Mouse (Mus musculus): ENCODE results near the gene Paxip1.
A peak's percentile ranks its signal among the peaks of the same experiment; 100 is the strongest.

Paxip1 gene

GRCm38 (mm10) chr5:27791303-27792172 lies at the start of gene Paxip1:
Gene Paxip1 (minus strand): TSS chr5:27791691.
- DNase-seq (ENCODE audit: low spot score), result peak; percentile 98

DNA sequence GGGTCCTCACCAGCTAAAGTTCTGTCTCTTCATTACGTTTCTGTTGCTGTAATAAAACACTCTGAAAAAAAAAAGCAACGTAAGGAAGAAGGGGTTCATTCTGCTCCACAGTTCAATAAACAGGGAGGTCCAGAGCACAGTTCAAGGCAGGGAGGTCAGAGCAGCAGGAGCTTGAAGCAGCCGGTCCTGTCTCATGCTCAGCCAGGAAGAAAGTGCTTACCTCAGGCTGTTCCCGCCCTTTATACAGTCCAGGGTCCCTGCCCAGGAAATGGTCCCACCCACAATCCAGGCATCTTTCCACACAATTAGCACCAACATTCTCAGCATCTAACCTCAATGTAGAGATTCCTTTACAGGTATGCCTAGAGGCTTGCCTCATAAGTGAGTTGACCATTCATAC lies 46.6 kb upstream of the Paxip1 start:
- no peak for DNase-seq (ENCODE audit: low spot score)

DNA sequence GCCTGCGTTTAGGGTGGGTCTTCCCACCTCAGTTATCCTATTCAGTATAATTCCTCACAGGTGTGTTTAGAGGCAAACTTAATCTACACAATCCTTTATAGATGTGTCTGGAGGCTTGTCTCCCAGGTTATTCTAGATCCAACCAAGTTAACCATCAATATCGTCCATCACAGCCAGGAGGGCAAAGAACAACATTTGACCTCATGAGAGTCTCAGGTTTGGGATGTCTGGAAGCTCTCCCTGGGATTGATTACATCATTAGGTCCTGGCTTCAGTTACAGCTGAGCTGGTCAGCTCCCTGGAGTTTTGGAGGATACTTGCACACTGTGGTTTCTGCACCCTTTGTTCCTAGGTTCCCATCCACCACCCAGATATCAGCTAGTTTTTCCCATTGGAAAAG lies 43.6 kb upstream of the Paxip1 start:
- DNase-seq (ENCODE audit: low spot score), result no peak

- no peak for DNase-seq (ENCODE audit: low spot score)
These were observed 36.5 kb upstream of the Paxip1 start for GRCm38 (mm10) chr5:27827971-27828370.

- DNase-seq (ENCODE audit: low spot score), result no peak
These were observed 29.7 kb upstream of the Paxip1 start for GRCm38 (mm10) chr5:27821161-27821560.

- DNase-seq (ENCODE audit: low spot score), result no peak
These were observed 27.6 kb upstream of the Paxip1 start for GRCm38 (mm10) chr5:27818840-27819672.

- no peak for DNase-seq (ENCODE audit: low spot score)
These were observed 22.8 kb upstream of the Paxip1 start for GRCm38 (mm10) chr5:27814282-27814681.

DNA sequence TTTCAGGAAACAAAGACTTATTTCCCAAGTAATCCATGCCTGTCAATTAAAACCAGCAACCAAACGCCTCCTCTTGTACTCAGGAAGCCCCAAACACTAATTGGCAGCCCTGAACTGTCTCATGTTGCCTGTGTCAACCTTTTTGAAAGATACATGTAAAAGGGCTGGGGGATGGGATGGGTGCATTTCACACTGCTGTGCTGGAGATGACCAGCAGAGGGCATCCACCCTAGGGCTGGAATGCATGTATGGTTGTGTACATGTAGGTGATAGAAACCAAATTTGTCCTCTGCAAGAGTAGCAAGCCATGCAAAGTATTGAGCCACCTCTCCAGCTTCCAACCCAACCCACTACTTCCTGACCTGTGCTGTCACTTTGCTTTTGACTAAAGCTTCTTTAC lies 2.4 kb upstream of the Paxip1 start:
- DNase-seq (ENCODE audit: low spot score), result peak; percentile 68

GRCm38 (mm10) chr5:27792531-27793205 lies 1.2 kb upstream of the Paxip1 start:
- DNase-seq (ENCODE audit: low spot score), result no peak

GRCm38 (mm10) chr5:27792173-27792470 lies 631 bp upstream of the Paxip1 start:
- no peak for DNase-seq (ENCODE audit: low spot score)

DNA sequence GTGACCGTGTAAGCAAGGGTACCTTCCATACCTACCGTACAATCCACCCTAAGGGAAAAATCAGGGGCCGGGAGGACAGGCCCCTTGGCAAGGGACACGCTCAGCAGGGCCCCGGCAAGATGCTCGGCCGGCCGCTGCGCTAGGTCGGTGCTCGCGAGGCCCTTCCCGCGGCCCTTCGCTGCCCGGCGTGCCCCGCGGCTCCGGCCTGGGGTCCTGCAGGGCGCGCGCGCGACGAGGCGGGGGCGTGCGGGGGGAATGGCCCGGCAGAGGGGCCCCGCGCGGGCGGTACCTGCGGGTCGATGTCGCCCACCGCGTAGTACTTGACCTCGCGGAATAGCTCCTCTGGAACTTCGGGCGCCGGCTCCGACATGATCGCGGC lies 592 bp downstream of the Paxip1 start:
- no peak for DNase-seq (ENCODE audit: low spot score)

GRCm38 (mm10) chr5:27790086-27790909 lies 1.2 kb downstream of the Paxip1 start:
- no peak for DNase-seq (ENCODE audit: low spot score)

DNA sequence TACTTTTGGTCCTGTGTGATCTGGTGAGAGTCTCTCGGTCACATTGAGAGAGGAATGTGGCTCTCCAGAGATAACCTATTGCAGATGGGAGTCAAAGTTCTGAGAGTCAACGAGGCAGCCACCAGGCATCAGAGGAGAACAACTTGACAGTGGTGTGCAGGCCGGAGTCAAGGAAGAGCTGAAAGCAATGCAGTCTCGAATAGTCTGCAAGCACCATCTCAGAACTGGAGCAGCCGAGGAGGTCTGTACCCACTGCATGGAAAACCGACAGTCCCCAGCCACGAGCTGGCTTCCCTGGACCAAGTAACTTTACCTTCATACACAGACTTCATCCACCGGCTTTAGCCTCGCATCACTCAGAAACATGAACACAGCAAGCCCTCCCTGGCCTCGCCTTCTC lies 1.9 kb downstream of the Paxip1 start:
- DNase-seq (ENCODE audit: low spot score), result no peak

GRCm38 (mm10) chr5:27783381-27783780 lies 8.1 kb downstream of the Paxip1 start:
- DNase-seq (ENCODE audit: low spot score), result no peak

DNA sequence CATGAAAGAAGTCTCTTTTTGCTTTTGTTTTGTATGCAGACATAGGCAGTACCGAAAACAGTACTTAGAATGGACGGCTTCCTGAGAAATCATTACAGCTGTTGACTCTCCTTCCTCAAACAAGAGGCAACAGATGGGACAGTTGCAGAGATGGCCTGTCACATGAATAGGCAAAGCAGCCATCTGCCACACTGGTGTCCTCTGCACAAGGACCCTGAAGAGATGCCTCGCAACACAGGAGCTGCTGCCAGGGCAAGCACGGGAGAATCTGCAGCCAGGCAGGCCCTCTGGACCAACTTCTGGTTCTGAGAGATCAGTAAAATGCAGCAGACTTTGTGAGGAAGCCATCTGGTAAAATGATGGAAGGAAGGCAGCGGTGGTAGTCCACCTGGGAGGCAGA lies 23.5 kb downstream of the Paxip1 start:
- no peak for DNase-seq (ENCODE audit: low spot score)

DNA sequence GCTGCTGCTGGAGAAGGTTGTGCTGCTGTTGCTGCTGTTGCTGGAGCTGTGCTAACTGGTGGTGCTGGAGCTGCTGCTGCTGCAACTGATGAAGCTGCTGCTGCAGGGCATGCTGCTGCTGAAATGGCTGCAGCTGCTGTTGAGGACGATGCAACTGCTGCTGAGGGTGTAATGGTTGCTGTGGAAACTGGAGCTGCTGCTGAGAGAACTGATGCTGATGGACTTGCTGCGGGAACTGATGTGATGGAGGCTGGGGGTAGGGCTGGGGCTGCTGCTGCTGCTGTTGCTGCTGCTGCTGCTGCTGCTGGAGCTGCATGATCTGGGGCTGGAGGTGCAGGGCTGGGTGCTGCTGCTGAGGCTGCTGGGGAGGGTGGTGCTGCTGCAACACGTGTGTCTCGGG lies 25.7 kb downstream of the Paxip1 start:
- no peak for DNase-seq (ENCODE audit: low spot score)

DNA sequence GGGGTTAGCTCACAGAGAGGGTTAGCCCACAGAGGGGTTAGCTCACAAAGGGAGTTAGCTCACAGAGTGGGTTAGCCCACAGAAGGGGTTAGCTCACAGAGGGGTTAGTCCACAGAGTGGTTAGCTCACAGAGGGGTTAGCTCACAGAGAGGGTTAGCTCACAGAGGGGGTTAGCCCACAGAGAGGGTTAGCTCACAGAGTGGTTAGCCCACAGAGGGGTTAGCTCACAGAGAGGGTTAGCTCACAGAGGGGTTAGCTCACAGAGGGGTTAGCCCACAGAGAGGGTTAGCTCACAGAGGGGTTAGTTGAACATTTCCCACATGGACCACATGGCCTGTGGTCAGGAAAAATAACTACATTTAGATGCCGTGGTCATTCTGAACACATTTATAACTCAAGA lies 46.5 kb downstream of the Paxip1 start:
- no peak for DNase-seq (ENCODE audit: low spot score)

DNA sequence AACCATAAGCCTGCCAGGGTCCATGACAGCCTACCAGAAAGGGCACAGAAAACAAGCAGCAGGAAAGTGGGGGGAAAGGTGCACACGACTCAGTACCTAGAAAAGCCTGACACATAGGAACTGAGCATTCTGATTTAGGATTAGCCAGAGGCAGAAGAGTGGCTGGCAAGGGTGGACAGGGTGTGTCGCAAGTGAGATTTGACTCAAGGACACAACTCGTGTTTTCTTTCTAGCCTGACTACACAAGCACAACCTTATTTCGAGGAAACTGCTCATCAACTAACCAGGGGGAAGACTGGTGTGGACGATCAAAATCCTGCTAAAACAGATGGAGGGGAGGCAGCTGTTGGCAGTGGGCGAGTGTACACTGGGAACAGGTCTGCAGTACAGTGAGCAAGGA lies 52.3 kb downstream of the Paxip1 start:
- DNase-seq (ENCODE audit: low spot score), result no peak

- DNase-seq (ENCODE audit: low spot score), result peak; percentile 9
These were observed 54.3 kb downstream of the Paxip1 start for GRCm38 (mm10) chr5:27737168-27737567.

GRCm38 (mm10) chr5:27732288-27732868 lies 59.1 kb downstream of the Paxip1 start:
- no peak for DNase-seq (ENCODE audit: low spot score)

- no peak for DNase-seq (ENCODE audit: low spot score)
These were observed 60.1 kb downstream of the Paxip1 start for GRCm38 (mm10) chr5:27731392-27731791.

DNA sequence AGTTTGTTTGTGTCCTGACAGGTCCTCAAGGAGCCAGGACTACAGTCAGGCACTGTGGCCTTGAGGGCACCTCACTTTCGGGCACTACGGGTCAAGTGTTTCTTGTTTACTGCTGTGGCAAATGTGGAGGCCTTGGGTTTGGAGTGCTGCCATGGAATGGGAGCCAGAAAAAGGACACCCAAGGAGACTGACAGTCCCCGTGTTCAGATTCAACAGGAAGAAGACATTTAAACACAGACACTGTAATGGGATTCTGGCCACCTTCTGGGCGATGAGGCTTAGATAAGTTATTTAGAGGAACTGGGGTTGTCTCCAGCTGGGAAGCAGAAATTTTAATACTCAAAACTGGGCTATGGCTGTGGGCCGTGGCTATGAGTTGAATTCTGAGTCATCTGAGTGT lies 60.8 kb downstream of the Paxip1 start:
- DNase-seq (ENCODE audit: low spot score), result no peak
